Mouse (Mus musculus): ENCODE measurements around the gene Hcfc1r1. TPM values are rescaled to one million over a fixed set of nuclear protein-coding genes. Genes with fewer than 3 reads are reported as not detected.

Hcfc1r1 gene
- polyA plus RNA-seq, 1 experiment: 516 TPM

- H3K36me3 ChIP-seq (replicated peaks; ENCODE audit: low read length): peaks cover 13% of the 10 kb centered on the region
- TF ChIP-seq FLI1 (IDR thresholded peaks at IDR 0.05; ENCODE audit: low read length) (no peak), GATA1 (IDR thresholded peaks at IDR 0.05; ENCODE audit: borderline replicate concordance, low read length) (no peak)
- peaks cover 15% of the 10 kb centered on the region for H3K27me3 ChIP-seq (replicated peaks)
- peak overlapping the region; percentile 99 for H3K4me3 ChIP-seq (replicated peaks)
- no peaks in the 10 kb centered on the region for H3K9me3 ChIP-seq
- H3K4me1 ChIP-seq: peaks cover 64% of the 10 kb centered on the region
These were observed 1.0 kb downstream of the Hcfc1r1 start for GRCm38 (mm10) chr17:23674271-23674952.

DNA sequence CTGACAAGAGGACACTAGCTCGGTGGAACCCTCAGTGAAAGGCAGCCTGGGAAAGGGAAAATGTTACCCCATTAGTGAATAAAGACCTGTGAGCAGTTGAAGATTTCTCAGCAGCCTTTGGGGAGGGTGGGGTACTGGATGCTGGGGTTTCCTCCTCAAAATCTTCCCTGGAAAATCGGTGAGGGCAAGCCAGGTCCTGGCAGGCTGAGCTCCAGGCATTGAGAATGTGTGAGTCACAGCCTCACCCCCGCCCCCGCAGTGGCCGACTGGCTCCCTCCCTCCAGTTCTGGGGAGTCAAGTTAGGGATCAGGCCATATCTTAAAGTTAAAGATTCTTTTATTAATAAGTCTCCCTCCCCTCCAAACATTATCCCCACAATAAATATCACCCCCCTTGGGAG lies 1.7 kb downstream of the Hcfc1r1 start:
- 0 out of 2 replicates have a peak, but pooled peaks cover 3% of the 10 kb centered on the region for H3K9me3 ChIP-seq
- H3K36me3 ChIP-seq (replicated peaks; ENCODE audit: low read length): peaks cover 6% of the 10 kb centered on the region
- TF ChIP-seq GATA1 (IDR thresholded peaks at IDR 0.05; ENCODE audit: borderline replicate concordance, low read length) (no peak), FLI1 (IDR thresholded peaks at IDR 0.05; ENCODE audit: low read length) (no peak)
- H3K4me3 ChIP-seq (replicated peaks): no peak overlapping the region
- peaks cover 22% of the 10 kb centered on the region for H3K27me3 ChIP-seq (replicated peaks)
- H3K4me1 ChIP-seq: peaks cover 72% of the 10 kb centered on the region

GRCm38 (mm10) chr17:23675564-23676281 lies 2.3 kb downstream of the Hcfc1r1 start:
- Histone ChIP-seq H3K36me3 (replicated peaks; ENCODE audit: low read length) (no peaks in the 10 kb centered on the region), H3K9me3 (0 out of 2 replicates have a peak, but pooled peaks cover 3% of the 10 kb centered on the region), H3K27me3 (replicated peaks) (peaks cover 28% of the 10 kb centered on the region), H3K4me1 (peaks cover 78% of the 10 kb centered on the region), H3K4me3 (replicated peaks) (peak overlapping the region; percentile 93)
- no peak for TF ChIP-seq GATA1 (IDR thresholded peaks at IDR 0.05; ENCODE audit: borderline replicate concordance, low read length)
- TF ChIP-seq FLI1 (IDR thresholded peaks at IDR 0.05; ENCODE audit: low read length): no peak

DNA sequence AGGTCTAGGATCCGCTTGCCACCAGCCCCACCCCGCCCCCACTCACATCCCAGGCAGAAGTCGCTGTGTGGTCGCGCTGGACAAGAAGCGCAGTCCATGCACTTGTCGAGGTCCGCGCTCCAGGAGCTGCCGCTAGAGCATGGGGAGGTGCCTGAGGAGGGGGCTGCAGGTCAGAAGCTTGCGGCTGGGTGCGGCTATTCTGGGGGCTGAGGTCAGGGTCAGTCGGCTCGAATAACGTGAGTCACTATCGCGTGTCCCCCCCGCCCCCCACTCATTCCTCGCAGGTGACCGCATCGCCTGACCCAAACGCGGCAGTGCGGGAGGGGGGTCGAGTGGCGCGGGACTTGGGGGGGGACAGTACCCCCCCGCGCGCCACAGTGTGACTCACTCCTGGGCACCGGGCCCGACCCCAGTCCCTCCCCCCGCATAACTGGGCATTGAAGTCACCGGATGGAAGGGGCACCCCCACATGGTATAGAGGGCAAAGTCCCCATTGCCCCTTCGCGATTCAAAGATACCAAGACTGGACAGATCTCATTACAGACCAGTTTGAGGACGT lies 3.2 kb downstream of the Hcfc1r1 start:
- Histone ChIP-seq H3K4me3 (replicated peaks) (peak overlapping the region; percentile 93), H3K27me3 (replicated peaks) (peaks cover 37% of the 10 kb centered on the region), H3K9me3 (0 out of 2 replicates have a peak, but pooled peaks cover 3% of the 10 kb centered on the region), H3K4me1 (peaks cover 79% of the 10 kb centered on the region), H3K36me3 (replicated peaks; ENCODE audit: low read length) (no peaks in the 10 kb centered on the region)
- TF ChIP-seq FLI1 (IDR thresholded peaks at IDR 0.05; ENCODE audit: low read length): no peak
- no peak for TF ChIP-seq GATA1 (IDR thresholded peaks at IDR 0.05; ENCODE audit: borderline replicate concordance, low read length)

- H3K36me3 ChIP-seq (replicated peaks; ENCODE audit: low read length): no peaks in the 10 kb centered on the region
- 0 out of 2 replicates have a peak, but pooled peaks cover 3% of the 10 kb centered on the region for H3K9me3 ChIP-seq
- peak within 1 kb of the TSS; percentile 93 for H3K4me3 ChIP-seq (replicated peaks)
- peaks cover 72% of the 10 kb centered on the region for H3K4me1 ChIP-seq
- H3K27me3 ChIP-seq (replicated peaks): peaks cover 44% of the 10 kb centered on the region
- TF ChIP-seq FLI1 (IDR thresholded peaks at IDR 0.05; ENCODE audit: low read length): no peak
These were observed 3.9 kb downstream of the Hcfc1r1 start, which contains the start of gene Tnfrsf12a for GRCm38 (mm10) chr17:23677236-23677679. Tnfrsf12a (minus strand) TSS chr17:23677468.

GRCm38 (mm10) chr17:23679127-23679835 lies 5.9 kb downstream of the Hcfc1r1 start, which contains the start of gene Cldn6:
Cldn6 (plus strand) TSS chr17:23679249.
- Histone ChIP-seq H3K4me1 (peaks cover 63% of the 10 kb centered on the region), H3K9me3 (0 out of 2 replicates have a peak, but pooled peaks cover 3% of the 10 kb centered on the region), H3K36me3 (replicated peaks; ENCODE audit: low read length) (no peaks in the 10 kb centered on the region), H3K27me3 (replicated peaks) (peaks cover 64% of the 10 kb centered on the region), H3K4me3 (replicated peaks) (no peak within 1 kb of the TSS)
- TF ChIP-seq FLI1 (IDR thresholded peaks at IDR 0.05; ENCODE audit: low read length) (no peak), GATA1 (IDR thresholded peaks at IDR 0.05; ENCODE audit: borderline replicate concordance, low read length) (no peak)

DNA sequence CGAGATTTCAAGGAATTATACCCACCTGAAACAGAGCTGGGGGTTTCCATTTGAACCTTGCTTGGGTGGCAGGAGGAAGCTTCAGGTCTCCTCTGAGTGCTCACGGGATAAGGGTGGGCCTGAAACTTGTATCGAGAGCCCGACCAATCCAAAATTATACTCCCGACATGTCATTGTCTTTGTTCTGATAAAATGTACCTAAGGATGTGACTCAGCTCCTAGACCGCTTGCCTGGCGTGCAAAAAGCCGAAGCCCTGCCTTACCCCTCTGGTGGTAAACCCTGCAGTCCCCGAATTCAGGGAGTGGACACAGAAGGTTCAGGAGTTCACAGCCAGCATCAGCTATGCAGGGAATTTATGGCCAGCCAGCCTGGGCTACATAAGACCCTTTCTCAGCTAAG lies 6.9 kb downstream of the Hcfc1r1 start:
- 0 out of 2 replicates have a peak, but pooled peaks cover 3% of the 10 kb centered on the region for H3K9me3 ChIP-seq
- no peak for TF ChIP-seq FLI1 (IDR thresholded peaks at IDR 0.05; ENCODE audit: low read length)
- no peak for TF ChIP-seq GATA1 (IDR thresholded peaks at IDR 0.05; ENCODE audit: borderline replicate concordance, low read length)
- no peaks in the 10 kb centered on the region for H3K36me3 ChIP-seq (replicated peaks; ENCODE audit: low read length)
- H3K27me3 ChIP-seq (replicated peaks): peaks cover 70% of the 10 kb centered on the region
- H3K4me3 ChIP-seq (replicated peaks): no peak overlapping the region
- peaks cover 53% of the 10 kb centered on the region for H3K4me1 ChIP-seq

DNA sequence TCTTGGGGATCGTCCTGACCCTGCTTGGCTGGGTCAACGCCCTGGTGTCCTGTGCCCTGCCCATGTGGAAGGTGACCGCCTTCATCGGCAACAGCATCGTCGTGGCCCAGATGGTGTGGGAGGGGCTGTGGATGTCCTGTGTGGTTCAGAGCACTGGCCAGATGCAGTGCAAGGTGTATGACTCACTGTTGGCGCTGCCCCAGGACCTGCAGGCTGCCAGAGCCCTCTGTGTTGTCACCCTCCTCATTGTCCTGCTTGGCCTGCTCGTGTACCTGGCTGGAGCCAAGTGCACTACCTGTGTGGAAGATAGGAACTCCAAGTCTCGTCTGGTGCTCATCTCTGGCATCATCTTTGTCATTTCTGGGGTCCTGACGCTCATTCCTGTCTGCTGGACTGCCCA lies 7.7 kb downstream of the Hcfc1r1 start:
- no peaks in the 10 kb centered on the region for H3K36me3 ChIP-seq (replicated peaks; ENCODE audit: low read length)
- TF ChIP-seq FLI1 (IDR thresholded peaks at IDR 0.05; ENCODE audit: low read length): no peak
- no peak for TF ChIP-seq GATA1 (IDR thresholded peaks at IDR 0.05; ENCODE audit: borderline replicate concordance, low read length)
- H3K27me3 ChIP-seq (replicated peaks): peaks cover 71% of the 10 kb centered on the region
- 0 out of 2 replicates have a peak, but pooled peaks cover 3% of the 10 kb centered on the region for H3K9me3 ChIP-seq
- H3K4me3 ChIP-seq (replicated peaks): no peak overlapping the region
- peaks cover 45% of the 10 kb centered on the region for H3K4me1 ChIP-seq

- TF ChIP-seq GATA1 (IDR thresholded peaks at IDR 0.05; ENCODE audit: borderline replicate concordance, low read length) (no peak), FLI1 (IDR thresholded peaks at IDR 0.05; ENCODE audit: low read length) (no peak)
- H3K27me3 ChIP-seq (replicated peaks): peaks cover 65% of the 10 kb centered on the region
- H3K4me3 ChIP-seq (replicated peaks): no peak overlapping the region
- 0 out of 2 replicates have a peak, but pooled peaks cover 3% of the 10 kb centered on the region for H3K9me3 ChIP-seq
- no peaks in the 10 kb centered on the region for H3K36me3 ChIP-seq (replicated peaks; ENCODE audit: low read length)
- peaks cover 35% of the 10 kb centered on the region for H3K4me1 ChIP-seq
These were observed 8.7 kb downstream of the Hcfc1r1 start for GRCm38 (mm10) chr17:23682092-23682491.

Data from megakaryocyte, embryonic 14.5 days (primary cell).